Mouse (Mus musculus) liver, adult 2 months (tissue): ENCODE data around the gene Nrxn2. TPM values are rescaled to one million over a fixed set of nuclear protein-coding genes. Genes with fewer than 3 reads are reported as not detected.

Experiments used
- DNase-seq: peaks from one replicate; pipeline ENCODE4 v3.0.0-alpha.2; 2011; ENCODE audit warnings: low read depth, low spot score; ENCODE audit errors: extremely low read depth
- H3K27ac ChIP-seq: fragments of 200-500 bp; replicated peaks from 2 replicates; pipeline ENCODE4 v1.5.1; 2012; ENCODE audit warnings: low read depth, mild to moderate bottlenecking, control low read depth, inconsistent platforms, low read length; ENCODE audit not compliant: insufficient read depth
- H3K27me3 ChIP-seq: fragments of 200-500 bp; 2 replicates; pipeline ENCODE4 v1.6.1; 2012; ENCODE audit warnings: mild to moderate bottlenecking, moderate library complexity, low read length, inconsistent platforms; ENCODE audit not compliant: control insufficient read depth, insufficient read depth
- H3K36me3 ChIP-seq: fragments of 200-500 bp; 2 replicates; pipeline ENCODE4 v1.6.1; 2012; ENCODE audit warnings: low read length, inconsistent platforms; ENCODE audit not compliant: control insufficient read depth, insufficient read depth
- H3K4me1 ChIP-seq: fragments of 200-500 bp; 2 replicates; pipeline ENCODE4 v1.6.1; 2011; ENCODE audit warnings: low read length; ENCODE audit not compliant: control insufficient read depth, insufficient read depth
- H3K4me3 ChIP-seq: fragments of 200-500 bp; 2 replicates; pipeline ENCODE4 v1.5.1; 2011; ENCODE audit warnings: low read depth, mild to moderate bottlenecking, control low read depth, low read length, moderate library complexity; ENCODE audit not compliant: insufficient read depth
- H3K79me2 ChIP-seq: fragments of 200-500 bp; 2 replicates; pipeline ENCODE4 v1.6.1; 2012; ENCODE audit warnings: inconsistent platforms, mild to moderate bottlenecking, low read length, moderate library complexity; ENCODE audit not compliant: control insufficient read depth, insufficient read depth
- H3K9ac ChIP-seq: fragments of 200-500 bp; 2 replicates; pipeline ENCODE4 v1.6.1; 2012; ENCODE audit warnings: low read depth, mild to moderate bottlenecking, control low read depth, inconsistent platforms, low read length
- CTCF ChIP-seq: fragments of 200-500 bp; IDR thresholded peaks from 2 replicates; pipeline ENCODE4 v1.5.1; 2011; ENCODE audit warnings: low read depth, low read length, control low read depth
- POLR2A ChIP-seq: fragments of 200-500 bp; IDR thresholded peaks from 2 replicates; pipeline ENCODE4 v1.6.1; 2011; ENCODE audit warnings: low read length, control low read depth; ENCODE audit not compliant: insufficient read depth; ENCODE audit errors: extremely low read depth
- WGBS: fragments of 180-500 bp; shearing (Covaris S2); methylation state at CpG from one replicate; pipeline ENCODE4 v1.1.7; 2018; 5-methylcytosine and 5-hydroxymethylcytosine counted together
- polyA plus RNA-seq: library from polyadenylated mRNA; depleted of rRNA; stranded (reverse); fragments of >200 nt; gene quantifications from 2 replicates; pipeline ENCODE4 v1.2.3, GENCODE M21; 2012
- total RNA-seq: library from RNA; depleted of rRNA; stranded (reverse); fragments of >200 nt; gene quantifications from 2 replicates; pipeline ENCODE4 v1.2.3, GENCODE M21; 2014

The Nrxn2 gene
- total and polyA plus RNA-seq, 2 experiments: 0.28 to 1.2 TPM

DNA sequence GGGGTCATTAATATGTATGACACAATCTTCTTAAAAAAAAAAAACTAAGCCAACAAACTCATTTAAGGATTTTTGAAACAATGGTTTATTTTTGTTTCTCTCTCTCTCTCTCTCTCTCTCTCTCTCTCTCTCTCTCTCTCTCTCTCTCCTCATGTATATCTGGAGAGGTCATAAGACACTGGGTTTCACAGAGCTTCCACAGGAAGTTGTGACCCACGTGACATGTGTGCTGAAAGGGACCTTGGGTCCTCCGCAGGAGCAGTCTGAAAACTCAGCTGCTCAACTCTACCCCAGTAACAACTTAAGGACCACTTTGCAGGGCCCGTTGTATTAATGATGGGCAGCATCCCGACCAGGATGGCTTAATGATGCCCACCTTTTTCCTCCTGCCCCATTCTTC lies 132.7 kb downstream of the Nrxn2 start:
- H3K4me1 ChIP-seq: peaks cover 10% of the 10 kb centered on the region
- TF ChIP-seq POLR2A (no peak), CTCF (no peak)
- H3K79me2 ChIP-seq: no peaks in the 10 kb centered on the region
- H3K27ac ChIP-seq: no peak overlapping the region
- WGBS: 57% methylated on average over 4 of the region's 4 CpGs
- H3K4me3 ChIP-seq: no peak overlapping the region
- H3K36me3 ChIP-seq: no peaks in the 10 kb centered on the region
- no peak overlapping the region for H3K9ac ChIP-seq
- peak; percentile 14 for DNase-seq
- H3K27me3 ChIP-seq: no peaks in the 10 kb centered on the region

DNA sequence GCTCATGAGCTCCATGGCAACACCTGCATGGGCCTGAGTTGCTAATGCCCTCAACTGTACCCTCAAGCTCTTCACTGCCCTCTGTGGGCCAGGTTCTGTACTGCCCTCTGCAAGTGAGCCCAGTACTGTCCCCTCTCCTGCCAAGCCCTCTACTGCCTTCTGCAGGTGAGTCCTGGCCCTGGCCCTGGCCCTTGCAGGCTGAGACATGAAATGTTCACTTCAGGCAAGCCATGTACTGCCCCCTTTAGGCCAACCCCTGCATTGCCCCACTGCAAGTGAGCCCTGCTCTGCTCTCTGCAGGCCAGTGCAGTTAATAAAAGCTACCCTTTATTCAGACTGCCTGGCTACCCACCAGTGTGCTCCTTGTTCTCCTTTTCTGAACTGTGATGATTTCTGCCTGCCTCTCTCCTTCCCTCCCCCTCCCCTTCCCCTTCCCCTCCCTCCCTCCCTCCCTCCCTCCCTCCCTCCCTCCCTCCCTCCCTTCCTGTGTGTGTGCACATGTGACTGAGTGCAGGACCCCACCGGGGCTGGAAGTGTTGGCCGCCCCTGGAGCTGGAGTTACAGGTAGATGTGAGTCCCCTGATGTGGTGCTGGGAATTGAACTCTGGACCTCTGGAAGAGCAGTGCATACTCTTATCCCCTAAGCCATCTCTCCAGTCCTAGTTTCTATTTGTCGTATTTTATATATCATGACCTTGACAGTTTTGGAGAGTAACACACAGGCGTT lies 133.9 kb downstream of the Nrxn2 start:
- peak; percentile 67 for DNase-seq
- peaks cover 10% of the 10 kb centered on the region for H3K4me1 ChIP-seq
- no peaks in the 10 kb centered on the region for H3K36me3 ChIP-seq
- H3K4me3 ChIP-seq: no peak overlapping the region
- TF ChIP-seq CTCF (peak; percentile 86), POLR2A (no peak)
- H3K27me3 ChIP-seq: no peaks in the 10 kb centered on the region
- 78% methylated on average over 4 of the region's 4 CpGs for WGBS
- H3K27ac ChIP-seq: no peak overlapping the region
- no peaks in the 10 kb centered on the region for H3K79me2 ChIP-seq
- no peak overlapping the region for H3K9ac ChIP-seq

DNA sequence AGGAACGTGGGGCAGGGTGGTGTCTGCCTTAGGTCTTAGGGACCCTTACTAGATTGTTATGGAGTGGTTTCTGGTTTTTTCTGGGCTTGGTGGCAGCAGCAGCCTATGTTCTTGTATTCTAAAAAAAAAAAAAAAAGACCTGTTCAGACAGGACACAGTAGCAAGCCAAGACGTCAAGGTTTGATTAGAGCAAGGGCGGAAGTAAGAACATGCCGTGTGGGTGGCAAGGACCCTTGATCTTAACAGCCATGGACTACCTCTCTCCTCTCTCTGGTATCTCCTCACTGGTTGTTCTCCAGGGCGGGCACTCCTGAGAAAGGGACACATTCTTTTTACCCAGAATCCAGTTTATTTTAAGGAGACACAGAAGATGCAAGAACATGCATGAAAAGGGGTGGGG lies 134.6 kb downstream of the Nrxn2 start:
- no peak for DNase-seq
- no peaks in the 10 kb centered on the region for H3K79me2 ChIP-seq
- H3K27ac ChIP-seq: no peak overlapping the region; the same call in 1 of the 2 replicates
- no peaks in the 10 kb centered on the region for H3K36me3 ChIP-seq
- no peak for TF ChIP-seq CTCF
- no peak for TF ChIP-seq POLR2A
- H3K27me3 ChIP-seq: no peaks in the 10 kb centered on the region
- WGBS: 69% methylated on average over 5 of the region's 5 CpGs
- no peak overlapping the region for H3K9ac ChIP-seq
- no peak overlapping the region for H3K4me3 ChIP-seq
- peaks cover 10% of the 10 kb centered on the region for H3K4me1 ChIP-seq

DNA sequence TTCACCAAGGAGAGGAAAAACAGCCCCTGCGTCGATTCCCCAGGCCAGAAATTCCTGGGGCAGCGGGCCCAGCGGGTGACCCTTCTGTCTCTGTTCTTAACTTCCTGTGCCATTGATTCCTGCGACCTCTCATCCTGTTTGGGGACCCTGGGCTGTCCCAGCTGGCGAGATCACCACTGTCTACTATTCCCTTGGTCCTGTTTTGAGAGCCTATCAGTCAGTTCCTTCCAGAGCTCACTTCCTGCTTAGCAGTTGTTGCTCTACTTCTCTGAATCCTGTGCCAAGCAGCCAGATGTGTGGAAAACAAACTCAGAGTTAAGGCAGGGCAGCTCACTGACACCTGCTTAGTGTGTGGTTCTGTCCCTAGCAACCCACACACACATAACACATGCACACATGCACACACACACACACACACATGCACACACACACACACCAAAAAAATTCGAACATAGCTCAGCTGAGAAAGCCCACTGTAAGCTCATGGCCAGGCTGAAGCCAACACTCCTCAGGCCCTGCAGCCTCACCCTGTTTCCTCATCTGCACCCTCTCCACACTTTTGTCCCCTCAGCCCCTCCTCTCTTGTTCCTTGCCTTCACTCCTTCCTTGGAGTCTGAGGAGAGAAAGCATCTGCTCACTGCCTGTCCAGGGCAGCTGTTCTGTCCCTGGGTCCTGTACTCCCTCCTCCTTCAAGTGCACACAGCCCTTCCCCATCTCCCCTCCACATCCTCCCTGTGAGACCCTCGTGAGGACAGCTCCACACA lies 135.5 kb downstream of the Nrxn2 start:
- peaks cover 6% of the 10 kb centered on the region for H3K4me1 ChIP-seq
- H3K27ac ChIP-seq: 0 out of 2 replicates have a peak overlapping the region, but pooled peaks have one; percentile 37
- no peak overlapping the region for H3K9ac ChIP-seq
- no peak for TF ChIP-seq CTCF
- TF ChIP-seq POLR2A: no peak
- 38% methylated on average over 8 of the region's 8 CpGs for WGBS
- DNase-seq: peak; percentile 45
- no peaks in the 10 kb centered on the region for H3K36me3 ChIP-seq
- no peak overlapping the region for H3K4me3 ChIP-seq
- H3K79me2 ChIP-seq: no peaks in the 10 kb centered on the region
- no peaks in the 10 kb centered on the region for H3K27me3 ChIP-seq

GRCm38 (mm10) chr19:6559576-6559975 lies 141.0 kb downstream of the Nrxn2 start:
- H3K27ac ChIP-seq: no peak overlapping the region
- TF ChIP-seq POLR2A (no peak), CTCF (no peak)
- no peaks in the 10 kb centered on the region for H3K27me3 ChIP-seq
- H3K9ac ChIP-seq: no peak overlapping the region
- no peaks in the 10 kb centered on the region for H3K36me3 ChIP-seq
- 66% methylated on average over 4 of the region's 4 CpGs for WGBS
- H3K4me1 ChIP-seq: no peaks in the 10 kb centered on the region
- DNase-seq: no peak
- H3K4me3 ChIP-seq: no peak overlapping the region
- no peaks in the 10 kb centered on the region for H3K79me2 ChIP-seq
